Mouse (Mus musculus): ENCODE measurements at regions not wholly inside any gene's neighbourhood (a gene's known extent, or its start where the extent isn't known, plus 50 kb on each side); places are given as distances from the start of the nearest gene placed in this dataset.

GRCm38 (mm10) chr5:91307031-91307430, 95.8 kb downstream of the Btc start:
- no peak for DNase-seq (ENCODE audit: extremely low read depth, insufficient read length, low spot score)

Data from 3134 (cell line).